ENCODE assay signal across 36 mouse cellular contexts in the genomic region with DNA sequence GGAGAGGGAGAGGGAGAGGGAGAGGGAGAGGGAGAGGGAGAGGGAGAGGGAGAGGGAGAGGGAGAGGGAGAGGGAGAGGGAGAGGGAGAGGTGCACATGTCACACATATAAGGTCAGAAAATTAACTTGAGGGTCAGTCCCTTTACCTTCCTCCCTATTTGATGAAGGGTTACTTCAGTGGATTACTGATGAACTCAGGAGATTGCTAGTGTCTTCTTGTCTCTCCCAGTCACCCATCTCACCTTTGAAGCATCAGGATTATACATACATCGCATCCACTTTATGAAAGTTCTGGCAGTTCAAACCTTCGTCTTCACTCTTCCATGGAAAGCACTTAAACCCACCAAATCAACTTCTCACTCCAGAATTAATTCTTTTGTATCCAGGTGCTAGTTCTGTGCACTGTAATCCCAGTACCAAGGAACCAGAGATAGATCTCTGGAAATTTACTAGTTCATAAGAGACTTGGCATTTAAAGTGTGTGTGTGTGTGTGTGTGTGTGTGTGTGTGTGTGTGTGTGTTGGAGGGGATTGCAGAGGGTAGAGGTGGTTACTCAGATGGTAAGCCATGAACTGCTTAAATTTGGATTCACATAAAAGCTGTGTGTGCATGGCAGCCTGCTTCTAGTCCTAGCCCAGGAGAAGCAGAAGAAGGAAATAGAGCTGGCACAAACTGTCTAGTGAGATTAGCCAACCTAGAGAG. TPM values are rescaled to one million over a fixed set of nuclear protein-coding genes. Genes with fewer than 3 reads are reported as not detected.
"Had no signal": no experiment of that assay in that cellular context is flagged by ENCODE, and none has a peak within 500 bp of the region (broad histone marks: within the 10 kb centered on the region; RNA-seq: fewer than 3 reads in every experiment).

No protein-coding gene starts in this region.

- H3K27ac ChIP-seq: heart, embryonic 13.5 days; heart, embryonic 15.5 days; hindbrain, embryonic 10.5 days; hindbrain, embryonic 12.5 days; hindbrain, embryonic 13.5 days; hindbrain, embryonic 14.5 days; hindbrain, embryonic 15.5 days; hindbrain, postnatal 0 days; intestine, embryonic 15.5 days; kidney, embryonic 15.5 days; kidney, postnatal 0 days; layer of hippocampus, adult 2 months; left cerebral cortex, adult 2 months had no signal

- H3K27me3 ChIP-seq: heart, embryonic 12.5 days; heart, embryonic 13.5 days; heart, embryonic 15.5 days; hindbrain, embryonic 12.5 days; hindbrain, embryonic 13.5 days; hindbrain, embryonic 15.5 days; intestine, embryonic 15.5 days; kidney, embryonic 15.5 days had no signal

- DNase-seq: heart, postnatal 10 days; heart, postnatal 14 days; heart, postnatal 36 days; heart, postnatal 4 days; kidney, adult 11 months; kidney, adult 18-20 months; kidney, adult 2 months; kidney, adult 8-10 months; kidney, adult 9 months; kidney, postnatal 10 days; kidney, postnatal 14 days; kidney, postnatal 25 days; kidney, postnatal 36 days; kidney, postnatal 4 days; layer of hippocampus, adult 9-11 months; layer of hippocampus, postnatal 36 days had no signal

- ATAC-seq: hindbrain, embryonic 16.5 days; hindbrain, postnatal 0 days; inflammation-experienced regulatory T-cells, adult 6 months; intestine, embryonic 15.5 days; intestine, embryonic 16.5 days; intestine, postnatal 0 days had no signal

- H3K4me3 ChIP-seq: heart, embryonic 12.5 days; heart, embryonic 13.5 days; heart, embryonic 15.5 days; hindbrain, embryonic 10.5 days; hindbrain, embryonic 12.5 days; hindbrain, embryonic 13.5 days; hindbrain, embryonic 15.5 days; intestine, embryonic 15.5 days; kidney, embryonic 15.5 days; layer of hippocampus, adult 2 months; left cerebral cortex, adult 2 months had no signal

- H3K36me3 ChIP-seq: heart, embryonic 12.5 days; heart, embryonic 13.5 days; heart, embryonic 15.5 days; hindbrain, embryonic 10.5 days; hindbrain, embryonic 12.5 days; hindbrain, embryonic 13.5 days; hindbrain, embryonic 15.5 days; intestine, embryonic 15.5 days; kidney, embryonic 15.5 days had no signal

- H3K4me1 ChIP-seq: heart, embryonic 12.5 days; heart, embryonic 13.5 days; heart, embryonic 15.5 days; hindbrain, embryonic 10.5 days; hindbrain, embryonic 12.5 days; hindbrain, embryonic 13.5 days; hindbrain, embryonic 15.5 days; intestine, embryonic 15.5 days had no signal

- H3K9ac ChIP-seq: heart, embryonic 12.5 days; heart, embryonic 13.5 days; heart, embryonic 15.5 days; hindbrain, embryonic 12.5 days; hindbrain, embryonic 13.5 days; hindbrain, embryonic 14.5 days; hindbrain, embryonic 15.5 days; intestine, embryonic 15.5 days; kidney, embryonic 15.5 days had no signal

- H3K9me3 ChIP-seq: heart, embryonic 12.5 days; heart, embryonic 13.5 days; heart, embryonic 15.5 days; hindbrain, embryonic 10.5 days; hindbrain, embryonic 12.5 days; hindbrain, embryonic 13.5 days; hindbrain, embryonic 15.5 days; intestine, embryonic 15.5 days; kidney, embryonic 15.5 days had no signal

- H3K4me2 ChIP-seq: heart, embryonic 11.5 days; heart, embryonic 12.5 days; heart, embryonic 13.5 days; heart, embryonic 15.5 days; hindbrain, embryonic 12.5 days; hindbrain, embryonic 13.5 days; hindbrain, embryonic 14.5 days; hindbrain, embryonic 15.5 days; intestine, embryonic 15.5 days; kidney, embryonic 15.5 days had no signal

RNA-seq across cellular contexts. Expression of a gene that starts 19.5 kb away (rescaled TPM):
- total RNA-seq: hematopoietic stem cell, adult 5-6 weeks had no signal
